Mouse (Mus musculus): ENCODE measurements around the gene Olfr94. TPM values are rescaled to one million over a fixed set of nuclear protein-coding genes. Genes with fewer than 3 reads are reported as not detected.

The Olfr94 gene
- total and polyA plus RNA-seq, 3 experiments: 0.11 TPM; not detected in 2

GRCm38 (mm10) chr17:37161394-37161793 lies 39.4 kb downstream of the Olfr94 start, which contains the start of gene Olfr93:
Gene Olfr93, minus strand, starts transcription at chr17:37161494.
- no peak for ATAC-seq (ENCODE audit: extremely low read depth, insufficient number of reproducible peaks, low FRiP score, poor library complexity, severe bottlenecking)
- Histone ChIP-seq H3K36me3 (replicated peaks) (no peaks in the 10 kb centered on the region), H3K4me1 (ENCODE audit: insufficient read depth, low read depth, low read length) (no peaks in the 10 kb centered on the region), H3K4me3 (ENCODE audit: low read depth, low read length) (no peak within 1 kb of the TSS), H3K27me3 (ENCODE audit: insufficient read depth, low read length) (peaks cover 4% of the 10 kb centered on the region; the same call in 1 of the 2 replicates), H3K9me3 (replicated peaks) (no peaks in the 10 kb centered on the region)
- no peak for DNase-seq (ENCODE audit: low spot score)
- TF ChIP-seq CTCF (IDR thresholded peaks at IDR 0.05; ENCODE audit: low read depth, low read length) (no peak), GATA1 (IDR thresholded peaks at IDR 0.05; ENCODE audit: borderline replicate concordance, low read length) (no peak), POLR2AphosphoS5 (IDR thresholded peaks at IDR 0.05; ENCODE audit: insufficient replicate concordance, low read depth, low read length) (no peak), TAL1 (conservative IDR thresholded peaks at IDR 0.05; ENCODE audit: low read depth, low read length) (no peak), GATA2 (IDR thresholded peaks at IDR 0.05; ENCODE audit: borderline replicate concordance, low read depth, low read length) (no peak)

Other genes with a start within 250 kb of the Olfr94 start
Only the 20 nearest of the 27 such genes appear.
- gene Mog, start 177.6 kb downstream of the Olfr94 start, total RNA-seq (2014; fragmentation: Nextera tagmentation): not detected in 2 replicates
- gene Mog, start 177.6 kb downstream of the Olfr94 start, total RNA-seq (2017): 0.05 TPM in 1 of 2 replicates, not detected in the other
- gene Mog, start 177.6 kb downstream of the Olfr94 start, polyA plus RNA-seq (2012): not detected in 2 replicates
- 35.2 and 36.4 TPM in 2 replicates for gene Gabbr1, start 155.0 kb downstream of the Olfr94 start, total RNA-seq (2014; fragmentation: Nextera tagmentation)
- 11.7 and 12.4 TPM in 2 replicates for gene Gabbr1, start 155.0 kb downstream of the Olfr94 start, total RNA-seq (2017)
- 31.9 and 42.6 TPM in 2 replicates for gene Gabbr1, start 155.0 kb downstream of the Olfr94 start, polyA plus RNA-seq (2012)
- not detected in 2 replicates for gene Olfr90, start 112.5 kb downstream of the Olfr94 start, total RNA-seq (2014; fragmentation: Nextera tagmentation)
- 0.06 and 0.27 TPM in 2 replicates for gene Olfr90, start 112.5 kb downstream of the Olfr94 start, total RNA-seq (2017)
- gene Olfr90, start 112.5 kb downstream of the Olfr94 start, polyA plus RNA-seq (2012): not detected in 2 replicates
- gene Olfr91, start 102.7 kb downstream of the Olfr94 start, total RNA-seq (2014; fragmentation: Nextera tagmentation): not detected in 2 replicates
- 0.05 and 0.06 TPM in 2 replicates for gene Olfr91, start 102.7 kb downstream of the Olfr94 start, total RNA-seq (2017)
- not detected in 2 replicates for gene Olfr91, start 102.7 kb downstream of the Olfr94 start, polyA plus RNA-seq (2012)
- not detected in 2 replicates for gene Olfr92, start 80.9 kb downstream of the Olfr94 start, total RNA-seq (2014; fragmentation: Nextera tagmentation)
- gene Olfr92, start 80.9 kb downstream of the Olfr94 start, total RNA-seq (2017): not detected in 2 replicates
- not detected in 2 replicates for gene Olfr92, start 80.9 kb downstream of the Olfr94 start, polyA plus RNA-seq (2012)
- gene Olfr93, start 39.5 kb downstream of the Olfr94 start, total RNA-seq (2014; fragmentation: Nextera tagmentation): not detected in 2 replicates
- 0.06 and 0.27 TPM in 2 replicates for gene Olfr93, start 39.5 kb downstream of the Olfr94 start, total RNA-seq (2017)
- not detected in 2 replicates for gene Olfr93, start 39.5 kb downstream of the Olfr94 start, polyA plus RNA-seq (2012)
- not detected in 2 replicates for gene Ubd, start 7.1 kb downstream of the Olfr94 start, total RNA-seq (2014; fragmentation: Nextera tagmentation)
- gene Ubd, start 7.1 kb downstream of the Olfr94 start, total RNA-seq (2017): not detected in 2 replicates
- not detected in 2 replicates for gene Ubd, start 7.1 kb downstream of the Olfr94 start, polyA plus RNA-seq (2012)
- gene Olfr95, start 12.1 kb upstream of the Olfr94 start, total RNA-seq (2014; fragmentation: Nextera tagmentation): not detected in 2 replicates
- under 0.01 and 0.05 TPM in 2 replicates for gene Olfr95, start 12.1 kb upstream of the Olfr94 start, total RNA-seq (2017)
- not detected in 2 replicates for gene Olfr95, start 12.1 kb upstream of the Olfr94 start, polyA plus RNA-seq (2012)
- not detected in 2 replicates for gene Olfr96, start 19.2 kb upstream of the Olfr94 start, total RNA-seq (2014; fragmentation: Nextera tagmentation)
- 0.06 TPM in 1 of 2 replicates, not detected in the other for gene Olfr96, start 19.2 kb upstream of the Olfr94 start, total RNA-seq (2017)
- gene Olfr96, start 19.2 kb upstream of the Olfr94 start, polyA plus RNA-seq (2012): not detected in 2 replicates
- gene Olfr97, start 36.3 kb upstream of the Olfr94 start, total RNA-seq (2014; fragmentation: Nextera tagmentation): not detected in 2 replicates
- gene Olfr97, start 36.3 kb upstream of the Olfr94 start, total RNA-seq (2017): 0.11 and 0.35 TPM in 2 replicates
- gene Olfr97, start 36.3 kb upstream of the Olfr94 start, polyA plus RNA-seq (2012): not detected in 2 replicates
- gene Olfr98, start 62.8 kb upstream of the Olfr94 start, total RNA-seq (2014; fragmentation: Nextera tagmentation): not detected in 2 replicates
- gene Olfr98, start 62.8 kb upstream of the Olfr94 start, total RNA-seq (2017): not detected in 2 replicates
- not detected in 2 replicates for gene Olfr98, start 62.8 kb upstream of the Olfr94 start, polyA plus RNA-seq (2012)
- not detected in 2 replicates for gene H2-M3, start 69.2 kb upstream of the Olfr94 start, total RNA-seq (2014; fragmentation: Nextera tagmentation)
- gene H2-M3, start 69.2 kb upstream of the Olfr94 start, total RNA-seq (2017): not detected in 2 replicates
- gene H2-M3, start 69.2 kb upstream of the Olfr94 start, polyA plus RNA-seq (2012): not detected in 2 replicates
- gene Olfr99, start 82.5 kb upstream of the Olfr94 start, total RNA-seq (2014; fragmentation: Nextera tagmentation): not detected in 2 replicates
- not detected in 2 replicates for gene Olfr99, start 82.5 kb upstream of the Olfr94 start, total RNA-seq (2017)
- gene Olfr99, start 82.5 kb upstream of the Olfr94 start, polyA plus RNA-seq (2012): not detected in 2 replicates
- not detected in 2 replicates for gene Olfr101, start 103.3 kb upstream of the Olfr94 start, total RNA-seq (2014; fragmentation: Nextera tagmentation)
- gene Olfr101, start 103.3 kb upstream of the Olfr94 start, total RNA-seq (2017): 0.05 and 0.12 TPM in 2 replicates
- not detected in 2 replicates for gene Olfr101, start 103.3 kb upstream of the Olfr94 start, polyA plus RNA-seq (2012)
- not detected in 2 replicates for gene Olfr102, start 116.1 kb upstream of the Olfr94 start, total RNA-seq (2014; fragmentation: Nextera tagmentation)
- gene Olfr102, start 116.1 kb upstream of the Olfr94 start, total RNA-seq (2017): 0.12 TPM in 1 of 2 replicates, not detected in the other
- gene Olfr102, start 116.1 kb upstream of the Olfr94 start, polyA plus RNA-seq (2012): not detected in 2 replicates
- gene Olfr103, start 138.7 kb upstream of the Olfr94 start, total RNA-seq (2014; fragmentation: Nextera tagmentation): not detected in 2 replicates
- 0.05 TPM in 1 of 2 replicates, not detected in the other for gene Olfr103, start 138.7 kb upstream of the Olfr94 start, total RNA-seq (2017)
- not detected in 2 replicates for gene Olfr103, start 138.7 kb upstream of the Olfr94 start, polyA plus RNA-seq (2012)
- not detected in 2 replicates for gene Olfr104-ps, start 158.6 kb upstream of the Olfr94 start, total RNA-seq (2014; fragmentation: Nextera tagmentation)
- 0.06 and 0.16 TPM in 2 replicates for gene Olfr104-ps, start 158.6 kb upstream of the Olfr94 start, total RNA-seq (2017)
- gene Olfr104-ps, start 158.6 kb upstream of the Olfr94 start, polyA plus RNA-seq (2012): not detected in 2 replicates
- gene Olfr105-ps, start 178.0 kb upstream of the Olfr94 start, total RNA-seq (2014; fragmentation: Nextera tagmentation): not detected in 2 replicates
- 0.06 and 0.11 TPM in 2 replicates for gene Olfr105-ps, start 178.0 kb upstream of the Olfr94 start, total RNA-seq (2017)
- gene Olfr105-ps, start 178.0 kb upstream of the Olfr94 start, polyA plus RNA-seq (2012): not detected in 2 replicates
- not detected in 2 replicates for gene Olfr106-ps, start 189.4 kb upstream of the Olfr94 start, total RNA-seq (2014; fragmentation: Nextera tagmentation)
- not detected in 2 replicates for gene Olfr106-ps, start 189.4 kb upstream of the Olfr94 start, total RNA-seq (2017)
- gene Olfr106-ps, start 189.4 kb upstream of the Olfr94 start, polyA plus RNA-seq (2012): not detected in 2 replicates
- not detected in 2 replicates for gene Olfr107, start 198.2 kb upstream of the Olfr94 start, total RNA-seq (2014; fragmentation: Nextera tagmentation)
- gene Olfr107, start 198.2 kb upstream of the Olfr94 start, total RNA-seq (2017): 0.06 and 0.16 TPM in 2 replicates
- gene Olfr107, start 198.2 kb upstream of the Olfr94 start, polyA plus RNA-seq (2012): not detected in 2 replicates